Mouse (Mus musculus) brain, embryonic 14.5 days (tissue): Measurements from ENCODE around the gene Zyx.

Source experiments
- CTCF ChIP-seq: fragments of 200-500 bp; IDR thresholded peaks from 2 replicates; pipeline ENCODE4 v1.5.1; 2012; ENCODE audit warnings: inconsistent platforms, mild to moderate bottlenecking, moderate library complexity, borderline replicate concordance; ENCODE audit not compliant: insufficient read depth, insufficient read length; ENCODE audit errors: extremely low read depth
- POLR2A ChIP-seq: fragments of 200-500 bp; IDR thresholded peaks from 2 replicates; pipeline ENCODE4 v1.6.1; 2012; ENCODE audit warnings: mild to moderate bottlenecking, inconsistent platforms, borderline replicate concordance; ENCODE audit not compliant: poor library complexity, insufficient read depth, insufficient read length, severe bottlenecking; ENCODE audit errors: extremely low read depth

DNA sequence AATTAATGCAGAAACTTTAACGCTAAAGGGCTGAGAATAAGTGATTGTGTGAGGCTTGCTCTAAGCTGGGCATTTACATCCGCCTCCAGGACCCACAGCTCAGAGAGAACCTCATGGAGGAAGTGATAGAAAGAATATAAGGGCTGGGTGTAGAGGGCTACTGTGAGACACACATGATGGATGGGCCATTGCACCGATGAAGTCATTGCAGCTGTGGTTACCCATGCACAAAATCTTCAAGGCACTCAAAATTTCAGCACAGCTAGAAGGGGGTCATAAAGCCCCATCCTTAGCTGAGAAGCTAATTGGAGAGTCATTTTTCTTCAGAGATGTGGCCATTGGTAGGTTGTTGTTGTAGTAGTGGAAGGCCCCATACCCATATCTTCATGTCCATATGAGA is 48.9 kb downstream of the Zyx start:
- TF ChIP-seq CTCF = no peak
- TF ChIP-seq POLR2A = no peak
